Mouse (Mus musculus) stomach, postnatal 0 days (tissue): Measurements from ENCODE around the gene Ticam1.

ENCODE experiments used
- CTCF ChIP-seq: IDR thresholded peaks from 2 replicates; pipeline ENCODE4 v1.5.1; 2016; ENCODE audit warnings: antibody characterized with exemption, low read depth, mild to moderate bottlenecking, moderate library complexity
- EP300 ChIP-seq: optimal IDR thresholded peaks from 2 replicates; pipeline ENCODE3; 2016; ENCODE audit warnings: antibody characterized with exemption

DNA sequence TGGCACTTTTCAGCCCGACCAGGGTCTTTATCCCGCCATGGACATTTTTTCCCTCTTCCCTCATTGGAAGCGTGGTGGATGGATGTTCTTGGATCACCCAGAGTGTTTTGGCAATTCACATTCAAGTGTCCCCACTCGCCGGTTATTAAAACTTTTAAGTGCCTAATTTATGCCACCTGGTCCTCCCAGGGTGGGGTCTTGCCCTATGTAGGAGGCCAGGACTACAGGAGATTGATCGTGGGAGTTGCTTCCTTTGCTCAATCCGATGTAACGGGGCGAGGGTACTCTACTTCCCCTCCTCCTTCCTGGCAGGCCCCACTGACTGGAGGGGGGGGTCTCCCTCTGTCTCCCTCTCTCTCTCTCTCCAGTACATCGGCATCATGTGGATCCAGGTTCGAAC is 28.1 kb upstream of the Ticam1 start:
- TF ChIP-seq EP300 (no peak), CTCF (no peak)
